Mouse (Mus musculus): ENCODE measurements around the gene Prelid3b. TPM values are rescaled to one million over a fixed set of nuclear protein-coding genes. Genes with fewer than 3 reads are reported as not detected.
A peak's percentile ranks its signal among the peaks of the same experiment; 100 is the strongest.

Prelid3b gene
- polyA plus RNA-seq, 1 experiment from 2014 or later: 129 TPM

GRCm38 (mm10) chr2:174502321-174502720 is 29.4 kb upstream of the Prelid3b start:
- WGBS: 76% methylated on average over 5 of the region's 5 CpGs
- no peaks in the 10 kb centered on the region for H3K27me3 ChIP-seq (ENCODE audit: control insufficient read depth, insufficient read depth, low read length)
- no peak overlapping the region for H3K9ac ChIP-seq (ENCODE audit: low read length)
- no peak overlapping the region for H3K27ac ChIP-seq (ENCODE audit: low read depth, low read length)
- no peak for ATAC-seq (ENCODE audit: low FRiP score)
- H3K36me3 ChIP-seq (ENCODE audit: control insufficient read depth, insufficient read depth, low read length): no peaks in the 10 kb centered on the region
- H3K4me2 ChIP-seq: no peak overlapping the region
- no peak overlapping the region for H3K4me3 ChIP-seq (ENCODE audit: low read depth, low read length)
- no peaks in the 10 kb centered on the region for H3K4me1 ChIP-seq (ENCODE audit: control insufficient read depth, insufficient read depth, low read length)
- DNase-seq (ENCODE audit: low spot score, missing footprints): no peak
- H3K9me3 ChIP-seq (ENCODE audit: control insufficient read depth, low read length): no peaks in the 10 kb centered on the region

GRCm38 (mm10) chr2:174501517-174501916 is 28.6 kb upstream of the Prelid3b start:
- no peaks in the 10 kb centered on the region for H3K4me1 ChIP-seq (ENCODE audit: control insufficient read depth, insufficient read depth, low read length)
- 92% methylated on average over 8 of the region's 8 CpGs for WGBS
- H3K4me3 ChIP-seq (ENCODE audit: low read depth, low read length): no peak overlapping the region
- no peak for DNase-seq (ENCODE audit: low spot score, missing footprints)
- no peaks in the 10 kb centered on the region for H3K9me3 ChIP-seq (ENCODE audit: control insufficient read depth, low read length)
- no peak overlapping the region for H3K27ac ChIP-seq (ENCODE audit: low read depth, low read length)
- H3K27me3 ChIP-seq (ENCODE audit: control insufficient read depth, insufficient read depth, low read length): no peaks in the 10 kb centered on the region
- no peak for ATAC-seq (ENCODE audit: low FRiP score)
- no peak overlapping the region for H3K9ac ChIP-seq (ENCODE audit: low read length)
- H3K36me3 ChIP-seq (ENCODE audit: control insufficient read depth, insufficient read depth, low read length): no peaks in the 10 kb centered on the region
- H3K4me2 ChIP-seq: no peak overlapping the region

- ATAC-seq (ENCODE audit: low FRiP score): peak; percentile 72; the same call in 1 of the 2 replicates
- H3K9ac ChIP-seq (ENCODE audit: low read length): no peak overlapping the region
- no peak overlapping the region for H3K4me2 ChIP-seq
- no peak for DNase-seq (ENCODE audit: low spot score, missing footprints)
- H3K27me3 ChIP-seq (ENCODE audit: control insufficient read depth, insufficient read depth, low read length): no peaks in the 10 kb centered on the region
- no peaks in the 10 kb centered on the region for H3K9me3 ChIP-seq (ENCODE audit: control insufficient read depth, low read length)
- H3K36me3 ChIP-seq (ENCODE audit: control insufficient read depth, insufficient read depth, low read length): no peaks in the 10 kb centered on the region
- WGBS: 86% methylated on average over 14 of the region's 14 CpGs
- no peak overlapping the region for H3K27ac ChIP-seq (ENCODE audit: low read depth, low read length)
- H3K4me1 ChIP-seq (ENCODE audit: control insufficient read depth, insufficient read depth, low read length): no peaks in the 10 kb centered on the region
- H3K4me3 ChIP-seq (ENCODE audit: low read depth, low read length): no peak overlapping the region
These were observed 28.1 kb upstream of the Prelid3b start for GRCm38 (mm10) chr2:174500814-174501503.

GRCm38 (mm10) chr2:174492858-174493257 is 20.0 kb upstream of the Prelid3b start:
- Histone ChIP-seq H3K4me3 (ENCODE audit: low read depth, low read length) (no peak overlapping the region), H3K4me1 (ENCODE audit: control insufficient read depth, insufficient read depth, low read length) (no peaks in the 10 kb centered on the region), H3K9ac (ENCODE audit: low read length) (no peak overlapping the region), H3K27me3 (ENCODE audit: control insufficient read depth, insufficient read depth, low read length) (no peaks in the 10 kb centered on the region), H3K4me2 (no peak overlapping the region), H3K9me3 (ENCODE audit: control insufficient read depth, low read length) (no peaks in the 10 kb centered on the region), H3K27ac (ENCODE audit: low read depth, low read length) (no peak overlapping the region), H3K36me3 (ENCODE audit: control insufficient read depth, insufficient read depth, low read length) (no peaks in the 10 kb centered on the region; the same call in 1 of the 2 replicates)
- ATAC-seq (ENCODE audit: low FRiP score) (no peak), DNase-seq (ENCODE audit: low spot score, missing footprints) (peak; percentile 47)
- 71% methylated on average over 2 of the region's 2 CpGs for WGBS

- Histone ChIP-seq H3K9ac (ENCODE audit: low read length) (no peak overlapping the region), H3K4me2 (no peak overlapping the region), H3K36me3 (ENCODE audit: control insufficient read depth, insufficient read depth, low read length) (no peaks in the 10 kb centered on the region; the same call in 1 of the 2 replicates), H3K4me1 (ENCODE audit: control insufficient read depth, insufficient read depth, low read length) (no peaks in the 10 kb centered on the region), H3K4me3 (ENCODE audit: low read depth, low read length) (no peak overlapping the region), H3K27ac (ENCODE audit: low read depth, low read length) (no peak overlapping the region), H3K9me3 (ENCODE audit: control insufficient read depth, low read length) (no peaks in the 10 kb centered on the region), H3K27me3 (ENCODE audit: control insufficient read depth, insufficient read depth, low read length) (no peaks in the 10 kb centered on the region)
- 82% methylated on average over 5 of the region's 5 CpGs for WGBS
- DNase-seq (ENCODE audit: low spot score, missing footprints) (peak; percentile 10), ATAC-seq (ENCODE audit: low FRiP score) (no peak)
These were observed 14.1 kb upstream of the Prelid3b start for GRCm38 (mm10) chr2:174487005-174487404.

- DNase-seq (ENCODE audit: low spot score, missing footprints) (no peak), ATAC-seq (ENCODE audit: low FRiP score) (no peak)
- no peak overlapping the region for H3K9ac ChIP-seq (ENCODE audit: low read length)
- H3K27me3 ChIP-seq (ENCODE audit: control insufficient read depth, insufficient read depth, low read length): no peaks in the 10 kb centered on the region
- H3K9me3 ChIP-seq (ENCODE audit: control insufficient read depth, low read length): no peaks in the 10 kb centered on the region
- H3K4me2 ChIP-seq: no peak overlapping the region
- H3K4me1 ChIP-seq (ENCODE audit: control insufficient read depth, insufficient read depth, low read length): no peaks in the 10 kb centered on the region
- WGBS: 81% methylated on average over 5 of the region's 5 CpGs
- H3K36me3 ChIP-seq (ENCODE audit: control insufficient read depth, insufficient read depth, low read length): no peaks in the 10 kb centered on the region
- no peak overlapping the region for H3K4me3 ChIP-seq (ENCODE audit: low read depth, low read length)
- H3K27ac ChIP-seq (ENCODE audit: low read depth, low read length): no peak overlapping the region
These were observed 5.9 kb upstream of the Prelid3b start for GRCm38 (mm10) chr2:174478746-174479145.

- Histone ChIP-seq H3K9me3 (ENCODE audit: control insufficient read depth, low read length) (no peaks in the 10 kb centered on the region), H3K27me3 (ENCODE audit: control insufficient read depth, insufficient read depth, low read length) (no peaks in the 10 kb centered on the region), H3K27ac (ENCODE audit: low read depth, low read length) (no peak overlapping the region), H3K9ac (ENCODE audit: low read length) (no peak overlapping the region), H3K4me1 (ENCODE audit: control insufficient read depth, insufficient read depth, low read length) (peaks cover 4% of the 10 kb centered on the region; the same call in 1 of the 2 replicates), H3K4me3 (ENCODE audit: low read depth, low read length) (no peak overlapping the region), H3K4me2 (no peak overlapping the region), H3K36me3 (ENCODE audit: control insufficient read depth, insufficient read depth, low read length) (no peaks in the 10 kb centered on the region)
- ATAC-seq (ENCODE audit: low FRiP score) (no peak), DNase-seq (ENCODE audit: low spot score, missing footprints) (peak; percentile 14)
- WGBS: 91% methylated on average over 3 of the region's 3 CpGs
These were observed 4.8 kb upstream of the Prelid3b start for GRCm38 (mm10) chr2:174477543-174478319.

- Histone ChIP-seq H3K27me3 (ENCODE audit: control insufficient read depth, insufficient read depth, low read length) (no peaks in the 10 kb centered on the region), H3K9me3 (ENCODE audit: control insufficient read depth, low read length) (no peaks in the 10 kb centered on the region), H3K36me3 (ENCODE audit: control insufficient read depth, insufficient read depth, low read length) (no peaks in the 10 kb centered on the region), H3K4me3 (ENCODE audit: low read depth, low read length) (peak overlapping the region; percentile 79), H3K4me1 (ENCODE audit: control insufficient read depth, insufficient read depth, low read length) (peaks cover 7% of the 10 kb centered on the region; the same call in 1 of the 2 replicates), H3K4me2 (peak overlapping the region; percentile 54), H3K27ac (ENCODE audit: low read depth, low read length) (peak overlapping the region; percentile 35; the same call in 1 of the 2 replicates), H3K9ac (ENCODE audit: low read length) (peak overlapping the region; percentile 60; the same call in 1 of the 2 replicates)
- DNase-seq (ENCODE audit: low spot score, missing footprints) (no peak), ATAC-seq (ENCODE audit: low FRiP score) (no peak)
- 84% methylated on average over 5 of the region's 5 CpGs for WGBS
These were observed 658 bp upstream of the Prelid3b start for GRCm38 (mm10) chr2:174473550-174473927.

GRCm38 (mm10) chr2:174472407-174472806 is 474 bp downstream of the Prelid3b start:
- DNase-seq (ENCODE audit: low spot score, missing footprints) (peak; percentile 91), ATAC-seq (ENCODE audit: low FRiP score) (peak; percentile 58; the same call in 1 of the 2 replicates)
- Histone ChIP-seq H3K4me3 (ENCODE audit: low read depth, low read length) (peak overlapping the region; percentile 79), H3K9me3 (ENCODE audit: control insufficient read depth, low read length) (no peaks in the 10 kb centered on the region), H3K36me3 (ENCODE audit: control insufficient read depth, insufficient read depth, low read length) (no peaks in the 10 kb centered on the region), H3K27ac (ENCODE audit: low read depth, low read length) (no peak overlapping the region), H3K4me2 (peak overlapping the region; percentile 77), H3K27me3 (ENCODE audit: control insufficient read depth, insufficient read depth, low read length) (no peaks in the 10 kb centered on the region), H3K4me1 (ENCODE audit: control insufficient read depth, insufficient read depth, low read length) (peaks cover 7% of the 10 kb centered on the region; the same call in 1 of the 2 replicates), H3K9ac (ENCODE audit: low read length) (peak overlapping the region; percentile 84)
- WGBS: 8% methylated on average over 30 of the region's 30 CpGs
